Mouse (Mus musculus) CD4-positive naive resting alpha-beta T cell, adult 76 days (primary cell): ENCODE measurements around the gene Slc25a18. TPM values are rescaled to one million over a fixed set of nuclear protein-coding genes. Genes with fewer than 3 reads are reported as not detected.

Source experiments
- total RNA-seq: library from RNA; stranded (reverse); gene quantifications from one replicate; pipeline ENCODE4 v1.2.4, GENCODE M21; 2023

The Slc25a18 gene
- not detected for total RNA-seq

DNA sequence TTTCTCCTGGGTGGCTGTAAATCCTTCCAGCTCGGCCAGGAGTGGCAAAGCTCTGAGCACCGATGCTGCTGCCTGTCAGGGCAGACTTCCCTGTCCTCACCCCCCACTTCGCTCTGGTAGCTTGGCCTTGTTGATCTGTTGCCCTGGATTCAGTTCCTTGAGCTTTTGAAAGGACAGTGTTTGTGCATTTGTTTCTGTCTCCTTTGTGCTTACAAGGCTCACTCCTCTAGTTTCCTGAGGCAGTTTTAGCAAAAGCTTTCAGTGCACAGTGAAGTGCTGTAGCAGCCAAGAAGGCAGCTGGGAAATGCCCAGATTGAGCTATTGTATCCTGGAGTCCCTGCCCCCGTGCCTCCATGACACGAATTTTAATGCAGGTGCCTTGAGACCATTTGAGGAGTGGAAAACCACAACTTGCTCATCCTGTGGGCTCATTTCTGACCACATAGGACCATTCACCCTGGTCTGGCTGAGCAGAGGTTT lies at the start of gene Slc25a18:
Gene Slc25a18 (plus strand): TSS at position 430 of the 480 bp plus-strand sequence.

DNA sequence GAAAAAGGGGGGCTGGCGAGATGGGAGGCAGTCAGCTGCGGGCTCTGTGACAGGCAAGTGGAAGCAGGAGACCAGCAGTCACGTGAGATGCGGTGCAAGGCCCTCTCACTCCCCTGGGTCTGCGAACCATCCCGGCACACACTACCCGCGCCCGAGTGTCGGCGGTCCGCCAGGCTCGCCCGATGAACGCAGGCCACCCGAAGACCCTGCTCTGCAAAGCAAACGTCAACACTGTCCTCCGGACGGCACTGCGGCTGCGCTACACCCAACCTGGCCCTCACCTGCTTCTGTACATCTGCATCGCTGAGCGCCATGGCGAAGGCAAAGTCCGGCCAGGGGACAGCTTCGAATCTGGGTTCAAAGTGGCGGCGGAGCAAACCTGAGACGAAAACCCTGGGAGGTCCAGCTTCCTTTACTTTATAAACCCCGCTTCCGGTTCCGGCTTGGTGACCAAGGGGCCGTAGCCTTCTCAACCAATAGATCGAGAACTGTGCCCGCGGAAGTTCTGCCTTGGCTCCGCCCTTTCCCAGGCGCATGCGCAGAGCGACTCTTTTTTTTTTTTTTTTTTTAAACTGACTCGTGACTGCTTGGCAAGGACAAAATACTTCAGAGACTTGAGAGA lies 49.0 kb downstream of the Slc25a18 start, which contains the start of gene Atp6v1e1:
Gene Atp6v1e1 (minus strand): TSS at position 487 of the 622 bp plus-strand sequence.

DNA sequence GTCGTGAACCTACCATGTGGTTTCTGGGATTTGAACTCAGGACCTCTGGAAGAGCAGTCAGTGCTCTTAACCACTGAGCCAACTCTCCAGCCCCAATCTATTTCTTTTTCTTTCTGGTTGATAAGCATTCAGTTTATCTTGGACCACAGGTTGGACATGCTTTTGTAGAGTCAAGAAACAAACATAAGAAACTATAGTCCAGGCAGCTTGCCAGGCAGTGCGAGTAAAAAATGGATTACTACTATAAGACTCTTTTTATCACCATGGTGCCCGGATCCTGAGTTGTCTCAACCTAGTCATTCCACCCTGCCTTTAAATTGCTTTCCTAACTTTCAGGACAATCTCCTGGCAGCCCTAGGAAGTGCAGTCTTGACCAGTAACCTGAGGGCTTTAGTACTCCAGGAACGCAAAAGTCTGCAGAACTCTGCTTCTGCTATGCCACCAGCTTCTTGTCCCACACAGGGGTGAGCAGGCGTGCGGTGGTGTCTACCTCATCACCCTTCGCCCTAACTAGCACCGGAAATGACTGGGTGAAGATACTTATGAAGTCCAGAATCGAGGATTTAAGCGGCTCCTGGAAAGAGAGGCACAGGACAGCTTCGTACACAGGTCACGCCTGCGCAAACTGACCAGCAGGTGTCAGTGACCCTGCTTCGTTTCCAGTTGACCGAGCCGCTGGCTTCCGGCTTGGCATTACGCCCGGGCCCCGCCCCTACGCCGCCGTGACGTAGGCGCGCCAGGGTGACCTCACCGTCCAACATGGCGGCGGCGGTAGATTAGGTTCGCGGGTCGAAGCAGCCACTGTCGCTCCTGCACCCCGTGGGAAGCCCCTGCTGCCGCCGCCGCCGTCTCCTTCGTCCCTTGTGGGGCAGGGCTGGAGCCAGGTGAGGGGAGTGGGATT lies 62.3 kb downstream of the Slc25a18 start, which contains the start of gene Bcl2l13:
Gene Bcl2l13 (plus strand): TSS at position 739 of the 901 bp plus-strand sequence.

Other genes starting within 250 kb of the Slc25a18 start
- gene Hdhd5, start 242.3 kb upstream of the Slc25a18 start, total RNA-seq = 91.9 TPM
- gene Cecr2, start 107.2 kb upstream of the Slc25a18 start, total RNA-seq = 5.8 TPM
- gene Atp6v1e1, start 49.2 kb downstream of the Slc25a18 start, total RNA-seq = 151 TPM
- gene Bcl2l13, start 62.6 kb downstream of the Slc25a18 start, total RNA-seq = 42.3 TPM
- gene Bid, start 143.3 kb downstream of the Slc25a18 start, total RNA-seq = 17.8 TPM